ENCODE assay signal across 7 mouse cellular contexts in genomic region chr8:72941393-72941792, GRCm38 (mm10).
DNase-seq lines count a peak whose midpoint lies in the region; TF ChIP-seq lines count a peak whose summit lies in the region.
"Not testable (repeated sequence)": the region's sequence is repeated elsewhere in the genome, so short reads cannot be mapped to it uniquely, and the experiment has no call there.

No protein-coding gene starts in this region.

- not testable (repeated sequence) for H3K9me3 ChIP-seq in ES-E14 (ENCODE audit: control insufficient read depth, insufficient read depth, low read depth, low read length)

- not testable (repeated sequence) for H3K27ac ChIP-seq in ES-E14 (ENCODE audit: insufficient read depth, low read depth, low read length, poor library complexity, severe bottlenecking); gastrocnemius, adult 2 months; left cerebral cortex, adult 2 months

- not testable (repeated sequence) for H3K4me3 ChIP-seq in ES-E14 (ENCODE audit: insufficient read depth in 1 of 2, low read depth in 1 of 2, low read length in 2 of 2, poor library complexity in 1 of 2, severe bottlenecking in 1 of 2); gastrocnemius, adult 2 months; left cerebral cortex, adult 2 months

- H3K4me1 ChIP-seq in ES-E14 (ENCODE audit: control insufficient read depth in 2 of 2, insufficient read depth in 2 of 2, low read length in 2 of 2, poor library complexity in 1 of 2): not testable (repeated sequence)

- peak; percentile 46 for DNase-seq in 3T3-L1 (ENCODE audit: low read depth, low spot score)
- peak; percentile 7 for DNase-seq in ES-E14 (ENCODE audit: low read depth, low spot score)
- peak; percentile 18 for DNase-seq in R1 (ENCODE audit: low read depth, low spot score)
- DNase-seq in gastrocnemius, adult 2 months; left cerebral cortex, adult 2 months (ENCODE audit: extremely low spot score in 1 of 2, low spot score in 2 of 2): not testable (repeated sequence)
- peak; percentile 1 for DNase-seq in induced T-regulatory cell, adult 2 months (ENCODE audit: low read depth)
- DNase-seq in retina, embryonic 14.5 days (ENCODE audit: low spot score): peak; percentile 15

- TF ChIP-seq CTCF in gastrocnemius, adult 2 months (IDR thresholded peaks at IDR 0.05): peak; percentile 48
- TF ChIP-seq CTCF in left cerebral cortex, adult 2 months (IDR thresholded peaks at IDR 0.05): peak; percentile 41

- H3K9ac ChIP-seq in ES-E14 (ENCODE audit: insufficient read depth, low read depth, low read length, poor library complexity, severe bottlenecking): not testable (repeated sequence)

- intact Hi-C loops in gastrocnemius, adult 2 months (cut with DNase I); left cerebral cortex, adult 2 months (cut with DNase I): not testable (repeated sequence)

- H3K36me3 ChIP-seq in ES-E14 (ENCODE audit: control insufficient read depth, insufficient read depth, low read length, poor library complexity, severe bottlenecking): not testable (repeated sequence)

- in situ Hi-C loops in ES-E14 (cut with MboI; ENCODE audit: low sequenced_read_pairs in 2 of 2, unreplicated experiment in 2 of 2): not testable (repeated sequence)
